Mouse (Mus musculus) ES-E14 (cell line): ENCODE measurements around the gene Robo3.

Source experiments
- CHD2 ChIP-seq: IDR thresholded peaks from 2 replicates; pipeline ENCODE4 v1.6.1; 2014; ENCODE audit warnings: mild to moderate bottlenecking, low read depth, low read length, inconsistent platforms
- HCFC1 ChIP-seq: IDR thresholded peaks from 2 replicates; pipeline ENCODE4 v1.6.1; 2012; ENCODE audit warnings: low read length, inconsistent platforms, borderline replicate concordance; ENCODE audit not compliant: insufficient read depth
- MAFK ChIP-seq: IDR thresholded peaks from 2 replicates; pipeline ENCODE4 v1.6.1; 2014; ENCODE audit warnings: mild to moderate bottlenecking, low read depth, low read length, inconsistent platforms; ENCODE audit not compliant: insufficient read depth

GRCm38 (mm10) chr9:37452401-37452800 lies 19.4 kb upstream of the Robo3 start:
- TF ChIP-seq HCFC1: no peak
- TF ChIP-seq MAFK: no peak
- no peak for TF ChIP-seq CHD2
